Mouse (Mus musculus): ENCODE data around the gene Atp2b4.

- TF ChIP-seq TAL1 (IDR thresholded peaks at IDR 0.05; ENCODE audit: low read length) = no peak
- no peak for TF ChIP-seq GATA1 (IDR thresholded peaks at IDR 0.05; ENCODE audit: low read length)
Observed at GRCm38 (mm10) chr1:133728339-133728738, 72.5 kb downstream of the Atp2b4 start.

Data from erythroblast, embryonic 14.5 days (primary cell).